Mouse (Mus musculus) induced T-regulatory cell, adult 2 months (primary cell): ENCODE measurements around the gene Eda.

Experiments
- DNase-seq: peaks from one replicate; pipeline ENCODE4 v3.0.0-alpha.2; 2012; ENCODE audit warnings: low read depth

The Eda gene

DNA sequence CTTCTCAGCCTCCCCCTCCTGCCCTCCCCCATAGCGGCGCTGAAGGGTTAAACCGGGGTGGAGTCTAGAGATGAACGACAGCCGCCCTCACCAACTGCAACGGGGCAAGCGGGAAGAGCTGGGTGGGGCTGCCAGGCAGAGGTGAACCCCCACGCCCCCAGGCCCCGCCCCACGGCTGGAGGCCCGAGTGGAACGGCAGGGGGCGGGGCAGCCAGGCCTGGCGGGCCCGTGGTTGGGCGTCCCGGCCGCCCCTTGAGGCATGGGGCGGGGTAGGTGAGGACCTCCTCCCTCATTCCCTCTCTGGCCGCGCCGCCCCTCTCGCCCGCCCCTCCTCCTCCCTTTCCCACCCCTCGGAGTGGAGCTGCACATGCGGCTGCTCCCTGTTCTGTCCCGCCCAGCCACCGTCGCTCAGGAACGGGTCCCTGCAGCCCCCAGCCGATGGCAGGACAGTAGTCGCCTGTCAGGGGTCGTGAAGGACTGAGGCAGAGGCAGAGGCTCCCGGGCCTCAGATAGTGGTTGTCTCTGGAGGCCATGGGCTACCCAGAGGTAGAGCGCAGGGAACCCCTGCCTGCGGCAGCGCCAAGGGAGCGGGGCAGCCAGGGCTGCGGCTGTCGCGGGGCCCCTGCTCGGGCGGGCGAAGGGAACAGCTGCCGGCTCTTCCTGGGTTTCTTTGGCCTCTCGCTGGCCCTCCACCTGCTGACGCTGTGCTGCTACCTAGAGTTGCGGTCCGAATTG, at the start of gene Eda:
Gene Eda (plus strand): TSS at position 357 of the 735 bp plus-strand sequence.
- DNase-seq = peak; percentile 8

DNA sequence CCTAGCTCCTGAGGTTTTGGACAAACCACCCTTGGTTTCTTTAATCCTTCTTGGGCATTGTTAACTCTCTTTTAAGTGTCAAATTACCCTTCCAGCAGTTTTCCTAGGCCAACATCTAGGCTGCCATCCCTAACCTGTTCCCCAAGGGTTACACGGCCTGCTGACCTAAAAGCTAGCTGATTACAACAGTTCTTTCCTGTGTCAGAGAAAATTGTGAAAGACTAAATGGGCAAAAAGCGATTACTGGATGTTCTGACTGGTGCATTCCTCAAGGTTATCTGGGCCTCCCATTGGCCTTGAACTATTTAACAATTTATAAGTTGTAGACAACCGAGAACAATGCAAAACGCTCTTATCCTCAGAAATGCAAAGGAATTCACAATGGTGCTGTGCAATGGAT, 14.4 kb upstream of the Eda start:
- DNase-seq = no peak

DNA sequence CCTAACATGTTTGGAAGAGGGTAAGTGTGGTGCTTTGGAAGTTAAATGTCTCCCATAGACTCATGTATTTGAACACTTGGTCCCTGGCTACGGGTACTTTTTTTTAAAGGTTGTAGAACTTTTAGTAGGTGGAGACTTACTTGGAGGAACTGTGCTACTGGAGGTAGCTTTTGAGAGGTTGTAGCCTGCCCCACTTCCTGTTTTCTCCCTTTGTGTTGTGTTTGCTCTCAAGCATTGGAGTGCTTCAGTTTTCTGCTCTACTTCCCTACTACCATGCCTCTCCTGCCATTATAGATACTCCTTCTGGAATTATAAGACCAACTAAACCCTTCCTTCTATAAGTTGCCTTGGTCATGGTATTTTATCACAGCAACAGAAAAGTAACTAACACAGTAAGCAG, 5.3 kb upstream of the Eda start:
- no peak for DNase-seq

DNA sequence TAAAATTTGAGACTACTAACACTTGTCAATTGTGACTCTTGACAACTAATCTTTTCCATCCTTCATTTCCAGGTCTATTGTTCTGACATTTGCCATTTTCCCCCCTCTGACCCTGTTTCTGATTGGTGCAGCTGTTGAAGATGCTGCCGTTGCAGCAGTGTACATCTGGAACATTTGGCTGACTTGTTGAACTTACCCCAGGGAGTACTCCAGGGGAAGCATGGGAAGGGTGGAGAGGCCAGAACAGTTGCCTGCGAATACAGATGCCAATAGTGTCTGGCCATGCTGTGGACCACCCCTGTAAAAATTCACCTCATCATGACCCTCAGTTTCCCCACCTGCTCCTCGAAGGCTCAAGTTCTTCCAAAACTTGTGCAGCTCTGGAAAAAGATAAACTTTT, 1.0 kb upstream of the Eda start:
- no peak for DNase-seq

DNA sequence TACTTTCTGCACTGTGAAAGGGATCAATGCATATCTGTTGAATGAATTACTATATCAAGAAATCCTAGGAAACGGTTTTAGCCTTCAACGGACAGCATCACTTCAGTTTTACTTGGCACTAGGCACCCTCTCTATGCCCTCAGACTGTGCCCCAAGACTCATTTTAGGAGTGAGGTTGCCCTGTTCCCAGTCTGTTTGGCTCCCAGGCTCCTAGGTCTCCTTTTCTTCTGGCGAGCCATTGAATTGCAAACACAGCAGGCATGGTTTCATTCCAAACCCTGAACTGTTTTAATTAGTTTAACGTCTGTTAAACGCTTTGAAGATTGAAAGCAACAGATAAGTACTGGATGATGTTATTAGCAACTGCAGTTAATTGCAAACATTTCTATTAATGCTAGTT, 603 bp upstream of the Eda start:
- no peak for DNase-seq

DNA sequence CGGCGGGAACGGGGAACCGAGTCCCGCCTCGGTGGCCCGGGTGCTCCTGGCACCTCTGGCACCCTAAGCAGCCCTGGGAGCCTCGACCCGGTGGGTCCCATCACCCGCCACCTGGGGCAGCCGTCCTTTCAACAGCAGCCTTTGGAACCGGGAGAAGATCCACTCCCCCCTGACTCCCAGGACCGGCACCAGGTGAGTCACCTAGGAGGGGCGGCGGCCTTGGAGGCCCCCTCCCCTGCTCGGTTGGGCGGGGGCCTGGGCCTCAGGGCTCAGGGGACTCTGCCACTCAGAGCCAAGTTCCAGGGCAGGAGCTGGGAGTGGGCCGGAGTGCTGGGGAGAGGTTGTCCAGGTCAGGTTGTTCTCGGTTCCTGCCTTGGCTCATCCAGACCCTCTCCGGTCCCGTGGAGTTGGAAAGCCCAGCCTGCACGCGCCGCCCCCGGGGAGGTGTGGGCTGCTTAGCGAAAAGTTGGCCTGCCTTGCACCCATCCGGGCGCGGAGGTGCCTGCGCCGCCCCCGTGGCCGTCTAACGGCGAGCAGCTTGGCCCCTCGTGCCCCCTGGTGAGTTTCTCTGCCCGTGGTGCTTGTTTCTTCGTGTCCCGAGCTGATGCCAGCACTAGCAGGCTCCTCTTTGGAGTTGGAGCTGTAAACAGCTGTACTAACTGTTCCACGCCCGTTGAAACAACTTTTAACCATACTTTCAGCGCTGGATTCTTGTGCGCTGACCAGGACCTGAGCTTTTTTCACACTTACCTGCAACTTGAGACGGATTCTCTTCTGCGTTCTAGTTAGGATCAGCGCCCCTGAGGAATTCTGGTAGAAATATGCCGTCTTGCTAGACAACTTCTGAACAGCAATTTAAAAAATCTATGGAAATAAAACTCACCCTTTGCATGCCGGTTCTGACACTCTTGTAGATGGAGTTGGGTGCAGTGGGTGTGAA, 849 bp downstream of the Eda start:
- DNase-seq = no peak

DNA sequence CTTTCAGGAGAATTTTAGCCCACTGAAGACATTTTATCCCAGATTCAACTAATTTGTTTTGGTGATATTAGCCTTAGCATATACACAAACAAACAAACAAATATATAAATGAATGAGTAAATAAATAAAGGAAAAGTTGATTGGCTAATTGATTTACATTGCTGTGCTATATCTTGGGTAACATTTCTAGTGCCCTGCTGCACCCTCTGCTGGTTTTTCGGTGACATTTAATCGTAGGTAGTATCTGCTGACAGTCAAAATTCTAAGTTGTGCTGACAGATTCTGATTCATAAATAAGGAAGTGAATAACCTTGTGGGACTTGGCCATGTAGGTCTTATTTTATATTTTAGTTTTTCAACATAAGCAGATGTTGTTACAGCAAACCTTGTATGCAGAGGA, 2.9 kb downstream of the Eda start:
- no peak for DNase-seq

DNA sequence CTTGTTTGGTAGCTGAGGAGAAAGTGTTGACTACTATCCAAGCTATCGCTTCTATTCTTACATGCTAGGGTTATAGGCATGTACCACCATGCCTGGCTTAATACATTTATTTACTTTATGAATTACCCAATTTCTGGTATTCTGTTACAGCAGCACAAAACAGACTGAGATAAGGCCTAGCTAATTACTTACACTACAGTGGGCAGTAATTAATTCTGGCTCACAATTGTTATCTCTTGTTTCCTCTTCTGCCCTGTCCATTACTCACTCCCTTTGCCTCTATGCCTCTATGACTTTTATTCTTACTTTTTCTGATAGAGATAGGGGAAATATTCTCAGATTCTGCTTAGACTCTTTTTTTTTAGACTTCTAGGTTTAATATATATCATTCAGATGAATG, 18.0 kb downstream of the Eda start:
- DNase-seq = no peak

DNA sequence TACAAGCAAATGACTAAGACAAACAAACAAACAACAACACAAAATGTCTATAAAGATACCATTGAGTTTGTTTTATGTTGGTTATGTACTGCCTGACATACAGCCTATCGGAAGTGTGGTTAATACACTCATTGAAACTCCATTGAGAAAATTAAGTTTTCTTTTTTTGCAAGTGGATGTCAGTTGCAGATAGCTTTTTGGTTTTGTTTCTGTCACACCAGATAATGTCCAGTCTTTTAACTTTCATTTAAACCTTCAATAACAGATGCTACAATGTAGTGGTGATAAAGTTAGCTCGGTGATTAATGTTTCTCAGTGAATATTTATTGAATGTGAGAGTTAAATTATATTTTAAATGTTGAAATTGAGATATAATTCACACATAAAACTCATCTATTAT, 23.9 kb downstream of the Eda start:
- DNase-seq = no peak

DNA sequence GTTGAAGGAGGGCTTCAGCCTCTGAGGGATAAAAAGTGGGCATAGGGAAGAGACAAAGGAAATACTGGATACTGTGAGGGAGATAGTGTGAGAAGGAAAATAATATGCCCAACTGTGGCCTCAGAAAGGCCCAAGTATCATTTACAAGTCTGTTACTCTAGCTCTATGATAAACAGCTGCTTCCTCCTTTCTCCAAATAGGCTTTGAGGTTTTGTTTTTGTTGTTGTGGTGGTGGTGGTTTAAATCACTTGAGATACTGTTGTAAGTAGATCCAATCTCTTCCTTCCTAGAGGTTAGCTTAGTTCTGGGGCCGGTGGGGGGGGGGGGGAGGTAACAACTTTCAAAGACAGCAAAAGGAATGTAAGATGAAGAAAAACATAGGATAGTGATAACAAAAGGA, 143.0 kb downstream of the Eda start:
- DNase-seq = no peak

DNA sequence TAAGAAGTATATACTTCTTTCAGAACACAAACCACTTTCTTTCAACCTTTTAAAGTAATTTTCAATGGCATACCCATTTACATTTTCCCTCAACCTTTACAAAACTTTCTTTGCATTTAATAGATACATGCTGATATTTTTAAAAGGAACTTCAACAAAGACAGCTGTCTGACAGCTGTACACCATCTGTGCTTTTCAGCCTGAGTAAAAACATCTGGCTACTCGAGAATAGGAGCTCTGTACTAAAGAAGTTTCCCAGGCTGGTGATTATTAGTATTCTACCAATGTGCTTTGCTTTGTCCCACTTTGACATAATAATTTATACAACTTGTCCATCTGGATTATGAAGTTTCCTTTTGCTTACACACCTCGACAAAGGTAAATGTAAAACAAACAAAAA, 219.9 kb downstream of the Eda start:
- no peak for DNase-seq

DNA sequence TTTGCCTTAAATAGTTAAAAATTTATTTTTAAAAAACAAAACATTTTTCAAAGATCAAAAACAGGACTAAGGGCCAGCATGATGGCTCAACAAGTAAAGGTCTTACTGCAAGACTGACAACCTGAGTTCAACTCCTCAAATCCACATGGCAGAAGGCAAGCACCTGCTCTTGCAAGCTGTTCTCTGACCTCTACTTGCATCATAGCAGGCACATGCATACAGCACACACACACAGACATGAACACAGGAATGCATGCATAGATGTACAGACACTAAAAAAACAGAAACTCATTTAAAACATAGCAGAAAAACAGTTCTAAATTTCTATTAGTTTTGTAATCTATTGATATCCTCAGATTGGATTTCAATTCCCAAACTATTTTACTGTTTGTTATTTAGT, 338.2 kb downstream of the Eda start:
- DNase-seq = no peak

DNA sequence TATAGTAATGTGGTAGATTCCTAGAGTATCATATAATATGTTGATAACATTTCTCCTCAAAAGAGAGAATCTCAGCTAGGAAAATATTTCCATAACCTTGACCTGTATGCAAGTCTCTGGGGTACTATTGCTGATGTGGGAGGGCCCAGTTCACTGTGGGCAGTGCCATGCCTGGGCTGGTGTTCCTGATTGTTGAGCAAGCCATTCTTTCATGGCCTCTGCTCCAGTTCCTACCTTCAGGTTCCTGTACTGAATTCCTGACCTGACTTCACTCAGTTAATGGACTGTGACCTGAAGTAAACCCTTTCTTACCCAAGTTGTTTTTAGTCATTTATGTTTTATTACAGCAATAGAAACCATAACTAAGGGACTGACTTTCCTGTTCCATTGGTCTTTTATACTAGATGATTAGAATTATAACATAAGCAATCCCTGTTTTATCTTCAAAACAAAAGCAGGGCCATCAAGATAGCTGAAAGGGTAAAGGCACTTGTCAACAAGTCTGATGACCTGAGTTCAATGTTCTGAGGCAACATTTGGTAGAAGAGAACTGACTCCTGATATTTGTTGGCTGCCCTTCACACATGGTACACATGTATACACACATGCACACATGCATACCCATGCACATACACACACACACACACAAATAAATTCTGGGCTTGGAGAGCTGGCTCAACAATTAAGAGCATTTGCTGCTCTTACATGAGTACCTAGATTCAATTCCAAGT, 338.9 kb downstream of the Eda start:
- no peak for DNase-seq

DNA sequence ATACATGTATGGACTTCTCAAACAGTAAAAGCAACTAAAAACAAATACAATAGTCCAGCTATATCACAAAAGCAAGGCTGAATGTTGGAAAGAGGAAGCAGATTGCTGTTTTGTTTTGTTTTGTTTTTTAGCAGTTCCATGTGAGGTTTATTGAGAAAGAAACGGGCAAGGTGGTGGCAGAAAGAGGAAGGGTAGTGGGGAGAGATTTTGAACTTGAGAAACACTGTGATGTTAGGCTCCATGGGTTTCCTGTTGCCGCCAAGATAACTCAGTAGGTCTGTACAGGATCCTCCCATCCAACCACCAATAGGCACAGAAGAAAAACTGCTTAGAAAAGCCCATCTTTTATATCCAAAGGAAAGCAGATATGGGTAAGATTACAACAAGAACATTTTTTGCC, 365.3 kb downstream of the Eda start:
- DNase-seq = no peak

DNA sequence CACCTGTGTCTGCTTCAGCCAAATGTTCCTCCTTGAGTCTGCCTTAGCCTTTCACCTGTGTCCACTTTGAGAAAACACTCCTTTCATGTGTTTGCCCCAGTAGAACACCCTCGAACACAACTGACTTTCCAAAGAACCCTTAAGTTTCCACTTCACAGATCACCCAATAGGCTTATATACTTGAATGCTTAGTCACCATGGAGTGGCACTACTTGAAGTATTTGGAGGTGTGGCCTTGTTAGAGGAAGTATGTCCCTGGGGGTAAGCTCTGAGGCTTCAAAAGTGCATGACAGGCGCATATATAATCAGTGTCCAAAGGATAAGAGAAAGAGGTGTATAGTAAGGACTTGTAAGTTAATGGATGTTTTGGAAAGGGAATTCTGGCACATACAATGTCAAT, 369.0 kb downstream of the Eda start:
- DNase-seq = no peak

DNA sequence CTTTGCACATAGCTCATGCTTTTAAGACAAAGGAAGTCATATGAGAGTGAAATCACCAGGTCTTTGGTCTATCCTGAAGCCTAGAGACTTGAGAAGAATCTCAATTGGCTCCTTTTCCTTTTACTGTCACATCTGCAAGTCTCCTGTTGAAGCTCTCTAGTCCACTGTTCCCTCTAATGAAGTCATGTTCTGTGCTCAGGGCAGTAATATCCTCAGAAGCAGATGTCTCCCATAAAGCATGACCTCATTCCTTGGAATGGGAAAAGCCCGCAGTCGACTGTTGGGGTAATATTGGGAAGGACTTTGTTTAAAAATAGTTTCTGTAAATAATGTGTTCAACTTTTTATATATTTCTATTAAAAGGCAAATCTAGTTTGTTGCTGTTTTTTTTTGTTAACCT, 381.6 kb downstream of the Eda start:
- no peak for DNase-seq

DNA sequence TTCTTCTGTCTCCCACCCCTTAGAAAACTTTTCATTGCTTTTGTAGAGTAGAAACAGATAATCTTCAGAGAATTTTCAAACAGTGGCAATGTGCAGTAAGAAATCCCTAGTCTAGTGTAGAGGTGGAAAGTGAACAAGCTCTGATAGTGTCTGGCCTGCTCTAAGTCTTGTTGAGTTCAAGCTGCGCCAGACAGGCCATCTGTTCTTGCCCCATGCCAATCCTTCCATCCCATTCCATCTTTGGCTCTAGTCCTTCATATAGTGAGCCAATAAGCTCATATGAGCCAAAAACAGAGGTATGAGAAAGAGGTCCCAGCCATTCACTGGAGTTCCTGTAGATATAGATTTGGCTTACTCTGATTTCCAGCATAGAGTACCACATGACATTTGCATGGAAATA, 414.5 kb downstream of the Eda start:
- DNase-seq = no peak

DNA sequence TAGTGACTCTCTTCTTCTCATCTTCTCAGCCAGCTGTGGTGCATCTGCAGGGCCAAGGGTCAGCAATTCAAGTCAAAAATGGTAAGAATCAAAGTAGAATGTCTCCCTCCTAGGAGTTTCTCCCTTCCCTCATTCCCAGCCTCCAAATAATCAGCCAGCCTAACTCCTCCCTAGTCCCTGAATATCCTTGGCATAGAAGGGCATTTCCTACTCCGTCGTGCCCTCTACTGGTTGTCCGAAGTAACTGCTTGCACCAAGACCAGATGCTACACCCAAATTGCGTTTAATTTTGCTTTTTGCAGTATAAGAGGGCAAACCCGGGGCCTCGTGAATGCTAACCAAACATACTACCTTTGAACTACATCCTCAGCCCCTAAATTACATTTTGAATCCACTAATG, 416.9 kb downstream of the Eda start:
- peak; percentile 3 for DNase-seq

DNA sequence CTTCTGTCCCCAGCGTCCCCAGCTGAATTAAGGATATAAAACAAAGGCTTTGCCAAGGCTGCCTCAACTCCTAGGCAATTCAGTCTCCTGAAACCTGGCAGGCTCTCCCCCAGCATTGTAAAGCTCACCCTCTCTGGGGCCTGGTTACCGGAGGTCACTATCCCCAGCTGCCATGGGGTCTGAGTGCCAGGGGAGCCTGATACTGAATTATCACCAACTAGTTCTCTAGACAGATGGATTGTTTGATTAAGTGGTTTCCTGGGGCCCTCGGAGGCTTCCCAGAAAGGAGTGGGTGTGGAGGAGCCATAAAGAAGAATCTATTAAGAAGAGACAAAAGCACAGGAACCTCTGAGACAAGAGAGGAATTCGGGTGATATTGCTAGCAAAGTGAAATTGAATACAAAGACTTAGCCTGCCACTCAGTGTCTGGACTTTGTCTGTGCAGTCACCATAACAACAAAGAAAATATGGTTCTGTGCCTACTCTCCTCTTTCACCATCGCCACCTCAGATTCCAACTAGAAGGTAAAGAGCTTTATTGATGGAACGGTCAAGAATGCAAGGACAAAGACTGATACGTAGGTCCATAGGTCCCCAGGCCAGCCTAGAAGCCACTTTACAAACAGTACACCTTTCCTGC, 418.9 kb downstream of the Eda start:
- DNase-seq = no peak

DNA sequence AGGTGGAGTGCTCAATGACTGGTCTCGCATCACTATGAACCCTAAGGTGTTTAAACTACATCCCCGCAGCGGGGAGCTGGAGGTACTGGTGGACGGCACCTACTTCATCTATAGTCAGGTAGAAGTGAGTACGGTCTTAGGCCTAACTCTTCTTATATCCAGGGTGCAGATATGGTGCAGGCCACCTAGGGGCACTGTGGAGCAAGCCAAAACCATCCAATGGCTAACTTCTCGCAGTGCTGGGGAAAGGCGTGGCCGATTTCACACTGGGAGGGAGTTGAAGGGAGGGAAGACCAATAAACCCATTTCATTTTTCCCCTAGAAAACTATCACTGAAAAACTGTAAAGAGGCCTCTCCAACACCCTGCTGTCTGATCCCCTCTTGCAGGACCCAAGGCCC, 419.6 kb downstream of the Eda start:
- DNase-seq = peak; percentile 1

DNA sequence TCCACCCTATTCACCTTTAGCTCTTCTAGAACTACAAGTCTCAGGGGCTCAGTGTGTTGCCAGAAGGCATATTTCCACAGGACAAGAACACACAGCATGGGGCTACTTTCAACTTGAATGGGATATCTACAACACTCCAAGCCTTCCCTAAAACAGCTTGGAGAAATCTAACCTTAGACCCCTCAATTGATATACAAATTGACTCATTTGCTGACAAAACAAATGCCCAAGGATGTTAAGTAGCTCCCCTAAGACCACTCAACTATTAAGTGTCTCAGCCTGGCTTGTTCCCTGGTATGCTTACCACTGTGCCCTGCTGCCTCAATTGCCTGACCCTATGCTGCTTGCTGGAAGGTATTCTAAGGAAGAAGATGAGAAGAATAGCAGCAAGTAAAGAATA, 425.5 kb downstream of the Eda start:
- no peak for DNase-seq

DNA sequence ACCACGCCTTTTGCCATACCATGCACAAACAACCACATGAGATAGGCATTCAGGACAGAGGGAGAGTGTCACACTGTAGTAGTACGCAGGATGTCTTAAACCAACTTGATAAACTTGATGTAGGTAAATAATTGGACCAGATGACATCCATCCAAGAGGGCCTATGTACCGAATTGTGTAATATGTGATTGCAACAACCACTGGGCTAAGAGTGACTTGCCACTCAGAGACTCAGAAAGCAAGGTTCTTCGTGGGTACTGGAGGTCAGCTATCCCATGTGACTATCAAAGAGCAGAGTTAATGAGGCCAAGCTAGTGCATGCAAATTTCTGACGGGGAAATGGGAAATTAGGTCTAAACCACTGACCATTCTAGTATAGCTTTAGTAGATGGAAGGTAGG, 426.3 kb downstream of the Eda start:
- no peak for DNase-seq
